Mouse (Mus musculus) c-Kit-negative CD71-positive TER-119-positive erythroid progenitor cells, embryonic 14.5 days (primary cell): ENCODE results near the gene Dynlt1b.
"Not testable (repeated sequence)": the region's sequence is repeated elsewhere in the genome, so short reads cannot be mapped to it uniquely, and the experiment has no call there.

Source experiments
- DNase-seq: peaks from one replicate; pipeline ENCODE4 v3.0.0-alpha.2; 2013; ENCODE audit warnings: low read depth, low spot score

The Dynlt1b gene

DNA sequence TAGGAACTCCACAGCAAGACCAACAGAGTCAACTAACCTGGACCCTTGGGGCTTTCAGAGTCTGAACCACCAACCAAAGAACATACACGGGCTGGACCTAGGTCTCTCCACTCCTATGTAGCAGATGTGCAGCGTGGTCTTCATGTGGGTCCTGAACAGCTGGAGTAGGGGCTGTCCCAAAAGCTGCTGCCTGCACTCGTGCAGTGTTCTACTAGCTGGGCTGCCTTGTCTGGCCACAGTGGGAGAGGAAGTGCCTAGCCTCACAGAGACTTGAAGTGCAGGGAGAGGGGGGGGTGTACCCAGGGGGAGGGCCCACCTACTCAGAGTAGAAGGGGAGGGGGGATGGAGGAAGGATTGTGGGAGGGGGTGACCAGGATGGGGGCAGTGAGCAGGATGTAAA, 7.1 kb upstream of the Dynlt1b start:
- DNase-seq: not testable (repeated sequence)

GRCm38 (mm10) chr17:6424294-6424980, 5.5 kb upstream of the Dynlt1b start:
- DNase-seq: not testable (repeated sequence)

- not testable (repeated sequence) for DNase-seq
Measured at GRCm38 (mm10) chr17:6425325-6425724, 4.6 kb upstream of the Dynlt1b start.

- not testable (repeated sequence) for DNase-seq
Measured at GRCm38 (mm10) chr17:6426869-6427268, 3.0 kb upstream of the Dynlt1b start.

GRCm38 (mm10) chr17:6428926-6429325, 986 bp upstream of the Dynlt1b start:
- not testable (repeated sequence) for DNase-seq

- not testable (repeated sequence) for DNase-seq
Measured at GRCm38 (mm10) chr17:6430410-6431001, 594 bp downstream of the Dynlt1b start.

DNA sequence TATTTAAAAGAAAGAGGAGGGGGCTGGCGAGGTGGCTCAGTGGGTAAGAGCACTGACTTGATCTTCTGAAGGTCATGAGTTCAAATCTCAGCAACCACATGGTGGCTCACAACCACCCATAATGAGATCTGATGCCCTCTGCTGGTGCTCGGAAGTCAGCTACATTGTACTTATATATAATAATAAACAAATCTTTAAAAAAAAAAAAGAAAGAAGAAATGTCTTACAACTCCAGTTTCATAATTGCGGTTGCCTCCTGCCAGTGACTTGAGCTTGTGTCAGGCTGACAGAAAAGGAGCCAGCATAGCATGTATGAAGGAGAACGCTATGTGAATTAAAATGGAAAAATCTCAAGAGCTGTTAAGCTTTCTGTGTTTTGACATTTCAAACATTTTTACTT, 2.5 kb downstream of the Dynlt1b start:
- not testable (repeated sequence) for DNase-seq

DNA sequence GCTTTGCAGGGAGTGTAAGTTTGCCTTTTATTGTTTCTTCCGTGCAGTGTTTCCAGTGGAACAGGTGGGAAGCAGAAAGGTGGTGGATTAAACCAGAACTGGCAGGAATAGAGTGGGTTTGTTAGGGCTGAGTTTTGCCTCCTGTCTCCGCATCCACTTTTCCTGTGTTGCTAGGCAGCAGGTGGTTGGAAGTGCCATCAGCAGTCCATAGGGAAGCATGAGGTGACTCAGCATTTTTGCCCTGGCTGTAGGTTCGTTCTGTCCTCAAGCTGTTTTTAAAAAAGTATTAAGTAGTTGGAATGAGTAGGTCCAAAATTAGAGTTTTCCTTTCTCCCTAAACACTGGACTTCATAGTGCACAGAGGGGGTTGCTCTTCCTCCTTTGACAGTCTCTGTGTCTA, 3.8 kb downstream of the Dynlt1b start:
- DNase-seq: not testable (repeated sequence)

DNA sequence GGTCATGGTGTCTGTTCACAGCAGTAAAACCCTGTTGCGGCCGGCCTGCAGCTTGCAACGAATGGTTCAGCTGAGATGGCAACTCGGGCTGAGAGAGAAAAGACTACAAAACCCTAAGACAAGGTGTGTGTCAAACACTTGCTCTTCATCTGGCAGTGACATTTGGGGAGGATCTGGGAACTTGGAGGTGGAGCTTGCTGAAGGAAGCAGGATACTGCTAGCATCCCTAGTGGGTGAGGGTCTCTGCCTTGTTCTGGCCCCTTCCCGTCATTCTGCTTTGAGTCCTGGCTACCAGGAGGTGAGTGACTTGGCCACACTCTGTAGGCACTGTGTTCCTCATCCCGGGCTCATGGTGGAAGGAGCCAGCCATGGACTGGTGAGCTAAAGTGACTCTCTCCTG, 8.2 kb downstream of the Dynlt1b start:
- not testable (repeated sequence) for DNase-seq

DNA sequence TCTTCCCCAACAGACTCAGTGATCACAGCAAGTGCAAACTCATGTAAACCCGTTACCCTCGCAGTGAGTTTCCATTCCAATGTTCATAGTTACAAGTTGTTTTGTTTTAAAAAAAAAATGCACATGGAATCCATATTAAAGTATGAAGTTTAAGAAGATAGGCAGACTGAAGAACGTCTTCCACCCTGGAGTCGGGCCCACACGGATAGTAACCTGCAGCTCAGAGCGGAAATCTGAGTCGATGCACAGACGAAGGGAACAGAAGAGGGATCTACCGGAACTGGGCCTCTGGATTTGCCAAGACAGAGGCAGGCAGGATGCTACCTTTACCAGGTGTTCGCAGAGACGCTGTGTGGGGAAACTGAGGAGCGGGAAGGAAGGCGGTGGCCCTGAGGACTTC, 10.0 kb downstream of the Dynlt1b start:
- DNase-seq: not testable (repeated sequence)

- not testable (repeated sequence) for DNase-seq
Measured at GRCm38 (mm10) chr17:6440493-6441077, 10.7 kb downstream of the Dynlt1b start.

GRCm38 (mm10) chr17:6441254-6441653, 11.3 kb downstream of the Dynlt1b start:
- DNase-seq: not testable (repeated sequence)

- DNase-seq: not testable (repeated sequence)
Measured at GRCm38 (mm10) chr17:6442513-6442912, 12.6 kb downstream of the Dynlt1b start.

DNA sequence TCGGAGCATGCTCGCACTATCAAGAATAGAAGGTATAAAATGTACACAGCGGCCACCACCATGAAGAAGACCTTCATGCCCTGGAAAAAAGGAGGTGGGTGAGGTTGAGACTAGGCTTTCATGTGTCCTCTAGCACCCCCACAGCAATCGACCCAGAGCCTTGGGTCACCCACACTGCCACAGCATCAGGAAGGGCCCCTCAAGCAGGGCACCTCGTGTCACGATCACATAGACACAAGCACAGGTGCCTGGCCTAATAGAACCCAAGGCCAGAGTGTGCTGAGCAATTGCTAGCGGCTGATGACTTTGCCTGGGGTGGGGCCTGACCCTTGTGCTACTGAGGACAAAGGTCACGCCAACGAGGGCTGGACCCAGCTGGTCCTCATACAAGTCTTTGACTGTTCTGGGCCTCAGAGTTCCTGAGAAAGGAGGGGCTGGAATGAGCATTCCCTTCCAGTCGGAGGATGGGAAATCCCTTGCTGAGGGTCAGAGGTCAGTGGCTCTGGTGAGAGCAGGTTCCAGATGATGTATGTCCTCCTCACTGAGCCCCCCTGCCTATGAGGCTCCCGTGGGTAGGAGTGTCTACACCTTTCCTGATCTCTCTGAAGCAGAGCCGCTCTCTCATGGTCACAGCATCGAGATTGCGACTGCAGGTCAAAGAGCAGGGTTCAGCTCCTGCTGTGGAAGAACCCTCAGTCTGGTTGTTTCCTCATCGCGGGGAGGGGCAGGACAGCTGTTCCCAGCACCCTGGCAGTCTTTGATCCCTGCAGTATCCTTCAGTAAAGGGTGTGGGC, 16.1 kb downstream of the Dynlt1b start:
- DNase-seq: not testable (repeated sequence)

GRCm38 (mm10) chr17:6448293-6448692, 18.4 kb downstream of the Dynlt1b start:
- not testable (repeated sequence) for DNase-seq

- not testable (repeated sequence) for DNase-seq
Measured at GRCm38 (mm10) chr17:6449166-6449565, 19.3 kb downstream of the Dynlt1b start.

GRCm38 (mm10) chr17:6451205-6451604, 21.3 kb downstream of the Dynlt1b start:
- DNase-seq: not testable (repeated sequence)

- not testable (repeated sequence) for DNase-seq
Measured at GRCm38 (mm10) chr17:6452689-6453088, 22.8 kb downstream of the Dynlt1b start.

- DNase-seq: not testable (repeated sequence)
Measured at GRCm38 (mm10) chr17:6454703-6455102, 24.8 kb downstream of the Dynlt1b start.

GRCm38 (mm10) chr17:6455883-6456282, 26.0 kb downstream of the Dynlt1b start:
- not testable (repeated sequence) for DNase-seq

DNA sequence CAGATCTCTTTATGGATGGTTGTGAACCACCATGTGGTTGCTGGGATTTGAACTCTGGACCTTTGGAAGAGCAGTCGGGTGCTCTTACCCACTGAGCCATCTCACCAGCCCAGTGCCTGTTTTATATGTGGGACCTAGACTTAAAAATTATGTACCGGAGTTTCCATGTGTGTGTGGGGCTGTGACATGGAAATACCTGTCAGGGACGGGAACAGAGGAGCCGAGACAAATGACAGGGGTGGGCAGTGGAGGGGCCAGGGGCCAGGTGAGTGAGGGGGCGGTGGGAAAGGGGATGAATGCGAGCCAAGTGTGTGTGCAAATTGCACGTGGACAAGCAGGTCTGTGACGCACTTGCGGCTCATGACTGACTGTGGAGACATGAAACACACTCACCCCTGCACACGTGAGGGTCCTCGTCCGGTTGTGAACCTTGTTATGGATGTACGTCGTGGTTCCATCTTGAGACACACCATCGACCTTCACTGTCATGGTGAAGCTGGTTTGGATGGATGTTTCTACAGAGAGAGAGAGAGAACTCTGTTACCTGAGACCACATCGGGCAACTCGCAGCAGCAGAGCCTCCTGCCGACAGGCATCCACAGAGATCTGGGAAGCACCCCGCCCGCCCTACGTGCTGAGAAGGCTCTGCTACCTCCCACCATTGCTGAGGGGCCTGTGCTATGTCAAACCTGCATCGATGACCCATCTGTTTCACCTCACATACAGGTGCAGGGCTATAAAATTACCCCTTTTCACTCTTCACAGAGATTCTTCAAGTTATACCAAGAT, 26.9 kb downstream of the Dynlt1b start:
- DNase-seq: not testable (repeated sequence)
